Mouse (Mus musculus): ENCODE measurements around the gene Mprip.
A peak's percentile ranks its signal among the peaks of the same experiment; 100 is the strongest.
"Not testable (repeated sequence)": the region's sequence is repeated elsewhere in the genome, so short reads cannot be mapped to it uniquely, and the experiment has no call there.

Mprip gene

GRCm38 (mm10) chr11:59655337-59655736 lies 5.8 kb upstream of the Mprip start:
- peak; percentile 81 for DNase-seq (ENCODE audit: low read depth)

- DNase-seq (ENCODE audit: low read depth) = no peak
Observed at GRCm38 (mm10) chr11:59656016-59656415, 5.1 kb upstream of the Mprip start.

- DNase-seq (ENCODE audit: low read depth) = no peak
Observed at GRCm38 (mm10) chr11:59661601-59662248, 620 bp downstream of the Mprip start.

GRCm38 (mm10) chr11:59662249-59662788 lies 1.2 kb downstream of the Mprip start:
- peak; percentile 98 for DNase-seq (ENCODE audit: low read depth)

- peak; percentile 57 for DNase-seq (ENCODE audit: low read depth)
Observed at GRCm38 (mm10) chr11:59662877-59663775, 2.0 kb downstream of the Mprip start.

GRCm38 (mm10) chr11:59663776-59664320 lies 2.7 kb downstream of the Mprip start:
- peak; percentile 25 for DNase-seq (ENCODE audit: low read depth)

DNA sequence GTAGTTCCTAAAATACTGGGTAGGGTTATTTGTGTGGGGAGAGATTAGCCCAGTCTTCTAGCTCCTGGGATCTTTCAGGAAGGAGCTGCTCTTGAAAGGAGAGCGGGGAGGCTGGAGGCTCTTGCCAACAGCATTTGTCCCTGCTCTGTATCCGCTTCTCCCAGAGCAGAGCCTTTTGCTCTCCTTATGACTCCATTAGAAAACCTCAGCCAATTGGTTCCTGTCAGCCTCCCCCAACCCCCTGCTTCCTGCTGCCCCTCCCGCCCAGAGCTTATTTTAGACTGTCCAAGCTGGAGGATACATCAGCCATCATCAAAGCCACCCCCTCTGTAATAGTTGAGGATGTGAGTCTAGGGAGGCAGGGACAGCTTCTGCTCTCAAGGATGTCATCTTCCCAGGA lies 3.7 kb downstream of the Mprip start:
- DNase-seq (ENCODE audit: low read depth) = peak; percentile 41

GRCm38 (mm10) chr11:59671049-59671693 lies 10.1 kb downstream of the Mprip start:
- DNase-seq (ENCODE audit: low read depth) = peak; percentile 74

DNA sequence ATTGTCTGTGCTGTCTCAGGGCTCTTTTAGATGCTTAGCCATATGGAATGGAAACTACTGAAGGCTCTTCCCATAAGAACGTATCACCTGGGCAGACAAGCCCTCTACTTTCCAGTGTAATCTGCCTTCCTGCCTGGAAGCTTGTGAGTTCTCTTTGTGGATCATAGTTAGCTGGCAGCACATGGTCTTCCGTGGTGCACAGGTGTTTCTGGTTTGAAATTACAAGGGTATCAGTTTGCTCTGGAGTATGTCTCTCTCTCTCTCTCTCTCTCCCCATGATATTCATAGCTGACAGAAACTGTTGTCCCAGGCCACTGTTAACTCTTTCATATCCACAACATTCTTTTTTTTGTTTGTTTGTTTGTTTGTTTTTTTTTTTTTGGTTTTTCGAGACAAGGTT lies 12.9 kb downstream of the Mprip start:
- no peak for DNase-seq (ENCODE audit: low read depth)

DNA sequence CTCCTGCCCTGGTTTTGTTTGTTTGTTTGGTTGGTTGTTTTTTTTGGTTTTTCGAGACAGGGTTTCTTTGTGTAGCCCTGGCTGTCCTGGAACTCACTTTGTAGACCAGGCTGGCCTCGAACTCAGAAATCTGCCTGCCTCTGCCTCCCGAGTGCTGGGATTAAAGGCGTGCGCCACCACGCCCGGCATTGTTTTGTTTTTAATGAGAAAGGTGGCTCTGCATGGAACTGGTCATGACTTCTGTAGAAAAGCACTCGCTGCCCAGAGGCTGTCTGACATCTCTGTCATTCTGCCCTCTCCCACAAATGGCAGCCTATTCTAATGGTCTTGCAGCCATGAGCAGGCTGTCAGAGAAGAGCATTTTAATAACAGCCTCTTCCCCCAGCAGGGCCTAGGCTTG lies 13.6 kb downstream of the Mprip start:
- DNase-seq (ENCODE audit: low read depth) = not testable (repeated sequence)

DNA sequence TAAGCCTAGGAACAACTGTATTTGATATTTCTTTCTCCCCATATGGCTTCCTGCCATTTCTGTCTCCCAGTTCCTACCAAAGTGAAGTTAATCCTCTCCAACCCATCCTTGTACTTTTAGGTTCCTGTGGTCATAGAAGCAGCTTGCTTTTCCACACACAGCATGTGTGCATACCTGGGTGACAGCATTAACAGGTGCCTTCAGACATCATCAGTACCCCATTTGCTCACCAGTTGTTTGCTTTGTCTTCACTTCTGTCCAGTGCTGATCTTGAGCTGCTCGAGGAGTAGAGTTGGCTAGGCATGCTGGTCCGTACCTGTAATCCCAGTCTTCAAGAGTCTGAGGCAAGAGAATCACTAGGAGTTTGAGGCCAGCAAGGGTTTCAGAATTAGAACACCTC lies 16.7 kb downstream of the Mprip start:
- DNase-seq (ENCODE audit: low read depth) = no peak

- DNase-seq (ENCODE audit: low read depth) = no peak
Observed at GRCm38 (mm10) chr11:59678693-59679092, 17.6 kb downstream of the Mprip start.

- no peak for DNase-seq (ENCODE audit: low read depth)
Observed at GRCm38 (mm10) chr11:59680111-59680510, 19.0 kb downstream of the Mprip start.

GRCm38 (mm10) chr11:59684956-59685355 lies 23.9 kb downstream of the Mprip start:
- no peak for DNase-seq (ENCODE audit: low read depth)

DNA sequence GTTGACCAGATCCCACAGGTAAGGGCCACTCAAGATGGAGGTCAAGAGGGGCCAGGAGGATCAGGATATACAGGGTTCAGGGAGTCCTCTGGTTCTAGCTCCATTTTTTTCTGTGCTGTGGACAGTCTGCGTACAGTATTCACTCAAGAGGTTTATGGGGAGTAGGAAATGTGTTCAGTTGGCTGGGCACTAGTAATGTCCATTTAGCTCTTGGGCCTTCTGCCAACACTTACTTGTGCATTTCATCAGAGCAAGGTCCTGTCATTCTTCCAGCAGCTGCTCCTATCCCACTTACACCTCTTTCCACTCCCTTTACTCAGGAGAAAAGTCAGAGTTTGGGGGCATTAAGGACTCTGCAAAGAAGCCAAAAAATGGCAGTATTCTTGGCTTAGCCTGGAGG lies 33.4 kb downstream of the Mprip start:
- peak; percentile 92 for DNase-seq (ENCODE audit: low read depth)

GRCm38 (mm10) chr11:59695550-59695949 lies 34.4 kb downstream of the Mprip start:
- no peak for DNase-seq (ENCODE audit: low read depth)

- DNase-seq (ENCODE audit: low read depth) = no peak
Observed at GRCm38 (mm10) chr11:59697572-59697971, 36.5 kb downstream of the Mprip start.

GRCm38 (mm10) chr11:59700787-59701186 lies 39.7 kb downstream of the Mprip start:
- no peak for DNase-seq (ENCODE audit: low read depth)

DNA sequence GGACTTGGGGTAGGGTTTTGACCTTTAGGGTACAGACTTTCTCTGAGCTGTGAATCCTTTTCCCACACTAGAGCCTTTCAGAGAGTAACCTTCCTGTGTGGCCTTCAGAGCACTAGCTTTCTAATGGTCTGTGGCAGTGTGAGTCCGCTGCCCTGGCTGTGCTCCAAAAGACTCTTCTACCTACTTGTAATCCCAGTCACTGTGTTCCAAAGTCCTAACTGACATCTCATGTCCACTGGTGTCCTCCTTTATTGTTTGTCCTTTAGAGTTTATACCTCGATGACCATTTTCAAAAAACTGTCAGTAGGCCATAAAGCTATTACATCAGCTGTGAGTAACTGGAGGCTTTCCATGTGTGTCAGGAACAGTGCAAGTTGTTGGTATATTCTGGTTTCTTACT lies 44.0 kb downstream of the Mprip start:
- peak; percentile 33 for DNase-seq (ENCODE audit: low read depth)

- DNase-seq (ENCODE audit: low read depth) = peak; percentile 49
Observed at GRCm38 (mm10) chr11:59707481-59707880, 46.4 kb downstream of the Mprip start.

GRCm38 (mm10) chr11:59707931-59708611 lies 47.0 kb downstream of the Mprip start:
- peak; percentile 94 for DNase-seq (ENCODE audit: low read depth)

- no peak for DNase-seq (ENCODE audit: low read depth)
Observed at GRCm38 (mm10) chr11:59715424-59715840, 54.3 kb downstream of the Mprip start.

Data from NIH3T3 (cell line).